In the genomic region with DNA sequence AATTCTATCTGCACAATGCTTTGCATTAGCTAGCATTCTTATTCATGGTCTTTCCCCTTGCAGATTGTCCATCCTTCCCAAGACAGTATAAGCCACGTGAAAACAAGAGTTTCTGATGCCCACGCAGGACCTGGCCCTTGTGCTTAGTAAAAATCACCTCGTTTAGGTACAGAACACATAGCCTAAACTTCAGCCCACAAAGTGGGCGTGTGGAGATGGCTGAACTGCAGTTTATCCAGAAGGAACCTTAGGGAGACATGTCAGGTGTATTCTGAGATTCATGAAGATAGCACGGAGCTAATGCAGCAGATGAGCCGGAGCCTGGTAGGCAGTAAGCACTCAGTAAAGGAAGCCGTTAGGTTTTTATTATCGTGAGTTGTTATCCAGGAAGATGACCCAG, we compare ENCODE assay signal across 12 mouse cellular contexts. TPM values are rescaled to one million over a fixed set of nuclear protein-coding genes. Genes with fewer than 3 reads are reported as not detected.
DNase-seq lines count a peak whose midpoint lies in the region; ATAC-seq and TF ChIP-seq lines count a peak whose summit lies in the region.
"Had no signal": no experiment of that assay in that cellular context is flagged by ENCODE, and none has a peak within 500 bp of the region (broad histone marks: within the 10 kb centered on the region; RNA-seq: fewer than 3 reads in every experiment).

No protein-coding gene starts in this region.

- ATAC-seq in stomach, embryonic 15.5 days (ENCODE audit: insufficient read depth, low FRiP score, low read depth) = no peak
- no peak for ATAC-seq in stomach, postnatal 0 days (ENCODE audit: low FRiP score, low TSS enrichment)
- no peak for ATAC-seq in limb, embryonic 13.5 days (ENCODE audit: low FRiP score, low read depth)

- no peaks in the 10 kb centered on the region for H3K36me3 ChIP-seq in heart, embryonic 10.5 days
- no peaks in the 10 kb centered on the region for H3K36me3 ChIP-seq in stomach, embryonic 15.5 days
- H3K36me3 ChIP-seq in stomach, postnatal 0 days (ENCODE audit: control insufficient read depth, insufficient read depth, low read length) = no peaks in the 10 kb centered on the region
- H3K36me3 ChIP-seq in limb, embryonic 13.5 days = no peaks in the 10 kb centered on the region
- H3K36me3 ChIP-seq: heart, embryonic 15.5 days had no signal

- no peak overlapping the region for H3K9ac ChIP-seq in stomach, embryonic 15.5 days
- no peak overlapping the region for H3K9ac ChIP-seq in stomach, postnatal 0 days (ENCODE audit: low read length)
- peak overlapping the region; percentile 35; the same call in 1 of the 2 replicates for H3K9ac ChIP-seq in limb, embryonic 13.5 days
- H3K9ac ChIP-seq: heart, embryonic 15.5 days had no signal

- peak overlapping the region; percentile 33; the same call in 1 of the 2 replicates for H3K4me2 ChIP-seq in stomach, embryonic 15.5 days
- no peak overlapping the region for H3K4me2 ChIP-seq in stomach, postnatal 0 days (replicated peaks; ENCODE audit: low read depth)
- peak overlapping the region; percentile 38 for H3K4me2 ChIP-seq in limb, embryonic 13.5 days (replicated peaks)
- H3K4me2 ChIP-seq: heart, embryonic 15.5 days had no signal

- peak overlapping the region; percentile 18; the same call in 1 of the 2 replicates for H3K4me3 ChIP-seq in heart, embryonic 10.5 days
- no peak overlapping the region for H3K4me3 ChIP-seq in stomach, embryonic 15.5 days (replicated peaks)
- H3K4me3 ChIP-seq in stomach, postnatal 0 days (ENCODE audit: low read depth, low read length) = no peak overlapping the region
- no peak overlapping the region for H3K4me3 ChIP-seq in limb, embryonic 13.5 days
- no peak overlapping the region for H3K4me3 ChIP-seq in layer of hippocampus, adult 2 months
- H3K4me3 ChIP-seq: heart, embryonic 15.5 days; myocyte had no signal

- DNase-seq in heart, embryonic 10.5 days (ENCODE audit: low spot score) = no peak
- DNase-seq in heart, postnatal 14 days = no peak
- DNase-seq in stomach, postnatal 0 days (ENCODE audit: low spot score) = no peak
- no peak for DNase-seq in layer of hippocampus, adult 2 months (ENCODE audit: low spot score in 2 of 2)
- no peak for DNase-seq in adipocyte (ENCODE audit: low spot score)
- DNase-seq in layer of hippocampus, adult 8-10 months (ENCODE audit: low spot score in 2 of 2) = no peak
- DNase-seq: cerebellum, postnatal 25 days; right cerebral cortex, postnatal 14 days had no signal

- 58% methylated on average over 8 of the region's 8 CpGs for WGBS in heart, embryonic 10.5 days
- 50% methylated on average over 8 of the region's 8 CpGs for WGBS in stomach, embryonic 15.5 days
- WGBS in stomach, postnatal 0 days = 52% methylated on average over 8 of the region's 8 CpGs
- 61% methylated on average over 8 of the region's 8 CpGs for WGBS in limb, embryonic 13.5 days

- H3K27ac ChIP-seq in heart, embryonic 10.5 days = peak overlapping the region; percentile 47; the same call in 1 of the 2 replicates
- H3K27ac ChIP-seq in stomach, embryonic 15.5 days = no peak overlapping the region
- H3K27ac ChIP-seq in stomach, postnatal 0 days (replicated peaks) = no peak overlapping the region
- no peak overlapping the region for H3K27ac ChIP-seq in limb, embryonic 13.5 days
- no peak overlapping the region for H3K27ac ChIP-seq in layer of hippocampus, adult 2 months
- H3K27ac ChIP-seq: heart, embryonic 15.5 days had no signal

- no peak for TF ChIP-seq EP300 in stomach, postnatal 0 days (optimal IDR thresholded peaks at IDR 0.05)

- H3K4me1 ChIP-seq in heart, embryonic 10.5 days = peaks cover 7% of the 10 kb centered on the region
- H3K4me1 ChIP-seq in stomach, embryonic 15.5 days = peaks cover 7% of the 10 kb centered on the region; the same call in 1 of the 2 replicates
- no peaks in the 10 kb centered on the region for H3K4me1 ChIP-seq in stomach, postnatal 0 days (replicated peaks; ENCODE audit: control insufficient read depth, insufficient read depth)
- H3K4me1 ChIP-seq in limb, embryonic 13.5 days = peaks cover 19% of the 10 kb centered on the region

- H3K27me3 ChIP-seq in heart, embryonic 10.5 days (ENCODE audit: insufficient read depth, poor library complexity, severe bottlenecking) = no peaks in the 10 kb centered on the region
- H3K27me3 ChIP-seq in stomach, embryonic 15.5 days (replicated peaks) = no peaks in the 10 kb centered on the region
- no peaks in the 10 kb centered on the region for H3K27me3 ChIP-seq in stomach, postnatal 0 days (ENCODE audit: control insufficient read depth, insufficient read depth, low read length)
- no peaks in the 10 kb centered on the region for H3K27me3 ChIP-seq in limb, embryonic 13.5 days
- H3K27me3 ChIP-seq: heart, embryonic 15.5 days had no signal

- H3K9me3 ChIP-seq in heart, embryonic 10.5 days = no peaks in the 10 kb centered on the region
- no peaks in the 10 kb centered on the region for H3K9me3 ChIP-seq in stomach, embryonic 15.5 days
- H3K9me3 ChIP-seq in stomach, postnatal 0 days (ENCODE audit: control insufficient read depth, low read length) = no peaks in the 10 kb centered on the region
- no peaks in the 10 kb centered on the region for H3K9me3 ChIP-seq in limb, embryonic 13.5 days
- H3K9me3 ChIP-seq: heart, embryonic 15.5 days had no signal

- intact Hi-C loops in heart, postnatal 14 days (cut with DNase I) = no loop called here

- no peak for TF ChIP-seq CTCF in stomach, postnatal 0 days (IDR thresholded peaks at IDR 0.05; ENCODE audit: low read depth)
- no peak for TF ChIP-seq CTCF in layer of hippocampus, adult 2 months (conservative IDR thresholded peaks at IDR 0.05)

RNA-seq across cellular contexts. Expression of a gene that starts 23.7 kb away (rescaled TPM):
- polyA plus RNA-seq in heart, embryonic 10.5 days (2016; fragmentation: Nextera tagmentation; extraction: Ambion mirVana) = 7.6 and 8.5 TPM in 2 replicates
- total RNA-seq in heart, postnatal 14 days (2021) = 1 to 10 TPM; 4.8 to 5.2 TPM
- 6.1 and 7.6 TPM in 2 replicates for polyA plus RNA-seq in stomach, embryonic 15.5 days (2015; fragmentation: Nextera tagmentation; extraction: Ambion mirVana)
- polyA plus RNA-seq in stomach, postnatal 0 days (2015; fragmentation: Nextera tagmentation; extraction: Ambion mirVana) = 3.5 and 3.6 TPM in 2 replicates
- polyA plus RNA-seq in limb, embryonic 13.5 days (2015; fragmentation: Nextera tagmentation; extraction: Ambion mirVana) = 6.8 and 7.8 TPM in 2 replicates
- 10 to 100 TPM; 24.6 to 30.8 TPM for total RNA-seq in layer of hippocampus, adult 2 months (2021)
- 10 to 100 TPM; 24.5 to 26.7 (median 25.8) TPM for total RNA-seq in layer of hippocampus, adult 8-10 months (2022)

RNA-seq across cellular contexts. Expression of a gene that starts 34.3 kb away (rescaled TPM):
- 9.0 and 9.9 TPM in 2 replicates for polyA plus RNA-seq in heart, embryonic 10.5 days (2016; fragmentation: Nextera tagmentation; extraction: Ambion mirVana)
- 1 to 10 TPM; 4.9 to 6.3 TPM for total RNA-seq in heart, postnatal 14 days (2021)
- polyA plus RNA-seq in stomach, embryonic 15.5 days (2015; fragmentation: Nextera tagmentation; extraction: Ambion mirVana) = 11.2 and 11.8 TPM in 2 replicates
- 6.9 and 7.4 TPM in 2 replicates for polyA plus RNA-seq in stomach, postnatal 0 days (2015; fragmentation: Nextera tagmentation; extraction: Ambion mirVana)
- polyA plus RNA-seq in limb, embryonic 13.5 days (2015; fragmentation: Nextera tagmentation; extraction: Ambion mirVana) = 14.3 and 16.3 TPM in 2 replicates
- total RNA-seq in layer of hippocampus, adult 2 months (2021) = 10 to 100 TPM in 1 of 2 experiments, 1 to 10 TPM in 1; 9.4 to 12.2 TPM
- 10 to 100 TPM in 1 of 4 experiments, 1 to 10 TPM in 3; 7.4 to 10.8 (median 9.2) TPM for total RNA-seq in layer of hippocampus, adult 8-10 months (2022)

RNA-seq across cellular contexts. Expression of a gene that starts 59.1 kb away (rescaled TPM):
- polyA plus RNA-seq in heart, embryonic 10.5 days (2016; fragmentation: Nextera tagmentation; extraction: Ambion mirVana) = 0.05 and 0.20 TPM in 2 replicates
- under 1 TPM; 0.14 to 0.24 TPM for total RNA-seq in heart, postnatal 14 days (2021)
- polyA plus RNA-seq in stomach, embryonic 15.5 days (2015; fragmentation: Nextera tagmentation; extraction: Ambion mirVana) = 0.17 and 0.24 TPM in 2 replicates
- polyA plus RNA-seq in stomach, postnatal 0 days (2015; fragmentation: Nextera tagmentation; extraction: Ambion mirVana) = 0.15 and 0.17 TPM in 2 replicates
- 0.22 and 0.31 TPM in 2 replicates for polyA plus RNA-seq in limb, embryonic 13.5 days (2015; fragmentation: Nextera tagmentation; extraction: Ambion mirVana)
- total RNA-seq in layer of hippocampus, adult 2 months (2021) = under 1 TPM in 1 of 2 experiments, not detected in 1; 0.15 TPM
- total RNA-seq in layer of hippocampus, adult 8-10 months (2022) = under 1 TPM in 3 of 4 experiments, not detected in 1; 0.17 to 0.31 (median 0.27) TPM
- polyA plus RNA-seq: myocyte had no signal
